Mouse (Mus musculus) c-Kit-positive CD71-positive TER-119-positive erythroid progenitor cells, embryonic 14.5 days (primary cell): Measurements from ENCODE around the gene C330007P06Rik.
"Not testable (repeated sequence)": the region's sequence is repeated elsewhere in the genome, so short reads cannot be mapped to it uniquely, and the experiment has no call there.

ENCODE experiments used
- DNase-seq: peaks from one replicate; pipeline ENCODE4 v3.0.0-alpha.2; 2013; ENCODE audit warnings: low spot score

C330007P06Rik gene

GRCm38 (mm10) chrX:36873765-36874164 lies at the start of gene C330007P06Rik, which contains the start of gene Ube2a:
Gene C330007P06Rik, minus strand, starts transcription at chrX:36874111.
Gene Ube2a, plus strand, starts transcription at chrX:36873900.
- no peak for DNase-seq

GRCm38 (mm10) chrX:36921346-36921745 lies 47.4 kb upstream of the C330007P06Rik start:
- no peak for DNase-seq

GRCm38 (mm10) chrX:36917749-36918148 lies 43.8 kb upstream of the C330007P06Rik start:
- no peak for DNase-seq

GRCm38 (mm10) chrX:36911343-36911742 lies 37.4 kb upstream of the C330007P06Rik start:
- peak; percentile 42 for DNase-seq

- DNase-seq = no peak
Measured at GRCm38 (mm10) chrX:36906539-36906938, 32.6 kb upstream of the C330007P06Rik start.

- peak; percentile 84 for DNase-seq
Measured at GRCm38 (mm10) chrX:36903115-36903768, 29.3 kb upstream of the C330007P06Rik start.

- DNase-seq = no peak
Measured at GRCm38 (mm10) chrX:36902321-36903114, 28.6 kb upstream of the C330007P06Rik start, which contains the start of gene Nkrf. Gene Nkrf, minus strand, starts transcription at chrX:36902899.

- DNase-seq = no peak
Measured at GRCm38 (mm10) chrX:36901655-36902054, 27.7 kb upstream of the C330007P06Rik start.

- not testable (repeated sequence) for DNase-seq
Measured at GRCm38 (mm10) chrX:36898931-36899330, 25.0 kb upstream of the C330007P06Rik start.

- DNase-seq = no peak
Measured at GRCm38 (mm10) chrX:36884719-36885118, 10.8 kb upstream of the C330007P06Rik start.

- no peak for DNase-seq
Measured at GRCm38 (mm10) chrX:36874704-36875128, 805 bp upstream of the C330007P06Rik start.

GRCm38 (mm10) chrX:36874178-36874696 lies 326 bp upstream of the C330007P06Rik start:
- peak; percentile 79 for DNase-seq

GRCm38 (mm10) chrX:36870372-36870771 lies 3.5 kb downstream of the C330007P06Rik start:
- DNase-seq = no peak

GRCm38 (mm10) chrX:36864609-36865328 lies 9.1 kb downstream of the C330007P06Rik start:
- DNase-seq = no peak

- peak; percentile 79 for DNase-seq
Measured at GRCm38 (mm10) chrX:36863766-36864608, 9.9 kb downstream of the C330007P06Rik start.

- no peak for DNase-seq
Measured at GRCm38 (mm10) chrX:36852631-36853030, 21.3 kb downstream of the C330007P06Rik start.

- no peak for DNase-seq
Measured at GRCm38 (mm10) chrX:36847152-36847551, 26.8 kb downstream of the C330007P06Rik start.

GRCm38 (mm10) chrX:36843346-36843990 lies 30.4 kb downstream of the C330007P06Rik start:
- DNase-seq = no peak

GRCm38 (mm10) chrX:36841698-36842097 lies 32.2 kb downstream of the C330007P06Rik start:
- no peak for DNase-seq

- DNase-seq = no peak
Measured at GRCm38 (mm10) chrX:36839391-36839790, 34.5 kb downstream of the C330007P06Rik start.
